Mouse (Mus musculus) heart, postnatal 0 days (tissue): Measurements from ENCODE around the gene Cep131.

ENCODE experiments used
- CTCF ChIP-seq: IDR thresholded peaks from 2 replicates; pipeline ENCODE4 v1.5.1; 2016; ENCODE audit warnings: antibody characterized with exemption, control low read depth, low read depth
- EP300 ChIP-seq: IDR thresholded peaks from 2 replicates; pipeline ENCODE4 v1.6.1; 2016; ENCODE audit warnings: antibody characterized with exemption, low read depth

- TF ChIP-seq CTCF (no peak), EP300 (no peak)
Observed at GRCm38 (mm10) chr11:120064006-120064667, 22.5 kb downstream of the Cep131 start.
